Mouse (Mus musculus): ENCODE measurements around the gene Kcnh6. TPM values are rescaled to one million over a fixed set of nuclear protein-coding genes. Genes with fewer than 3 reads are reported as not detected.

The Kcnh6 gene
- polyA plus RNA-seq, 1 experiment from 2014 or later = 1.3 TPM

DNA sequence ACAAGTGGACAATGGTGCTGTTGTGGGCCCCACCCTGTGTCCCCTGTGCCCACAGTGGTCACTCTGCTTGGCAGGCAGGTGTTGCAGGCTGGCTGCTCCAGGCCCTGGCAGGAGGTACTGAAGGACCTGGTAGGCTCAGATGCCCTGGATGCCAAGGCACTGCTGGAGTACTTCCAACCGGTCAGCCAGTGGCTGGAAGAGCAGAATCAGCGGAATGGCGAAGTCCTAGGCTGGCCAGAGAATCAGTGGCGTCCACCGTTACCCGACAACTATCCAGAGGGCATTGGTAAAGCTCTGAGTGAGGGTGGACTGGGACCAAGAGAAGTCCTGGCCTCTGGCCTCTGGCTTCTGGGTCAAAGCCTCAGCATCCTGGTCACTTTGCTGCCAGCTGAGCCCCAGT lies 33.3 kb upstream of the Kcnh6 start:
- H3K36me3 ChIP-seq (ENCODE audit: control insufficient read depth, insufficient read depth, low read length) = no peaks in the 10 kb centered on the region
- peaks cover 4% of the 10 kb centered on the region; the same call in 1 of the 2 replicates for H3K27me3 ChIP-seq (replicated peaks; ENCODE audit: control insufficient read depth, insufficient read depth, low read length)
- H3K27ac ChIP-seq (ENCODE audit: low read depth) = no peak overlapping the region
- DNase-seq (ENCODE audit: low spot score) (no peak), ATAC-seq (replicated peaks; ENCODE audit: low FRiP score, low TSS enrichment, low read depth) (no peak)
- H3K4me3 ChIP-seq (ENCODE audit: low read depth, low read length) = no peak overlapping the region
- H3K9ac ChIP-seq (ENCODE audit: low read length) = no peak overlapping the region
- no peak overlapping the region for H3K4me2 ChIP-seq (ENCODE audit: low read length)
- H3K4me1 ChIP-seq (replicated peaks; ENCODE audit: control insufficient read depth, insufficient read depth, low read length) = no peaks in the 10 kb centered on the region
- 94% methylated on average over 6 of the region's 6 CpGs for WGBS
- no peaks in the 10 kb centered on the region for H3K9me3 ChIP-seq (ENCODE audit: control insufficient read depth, low read length)

DNA sequence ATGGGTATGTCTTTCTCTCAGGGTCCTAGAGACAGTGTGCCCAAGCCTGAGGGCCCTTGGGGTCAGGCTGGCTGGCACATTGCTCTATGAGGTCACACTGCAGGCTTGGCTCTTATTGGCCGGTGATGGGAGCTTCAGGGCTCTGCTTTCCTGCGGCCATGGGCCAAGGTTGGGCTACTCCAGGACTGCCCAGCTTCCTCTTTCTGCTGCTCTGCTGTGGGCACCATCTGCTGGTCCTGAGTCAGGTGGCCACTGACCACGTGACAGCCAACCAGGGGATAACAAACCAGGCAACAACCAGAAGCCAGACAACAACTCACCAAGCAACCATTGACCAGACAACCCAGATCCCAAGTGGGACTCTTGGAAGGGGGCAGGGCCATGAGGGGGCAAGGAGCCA lies 32.9 kb upstream of the Kcnh6 start:
- WGBS = 80% methylated on average over 3 of the region's 3 CpGs
- Histone ChIP-seq H3K27ac (ENCODE audit: low read depth) (no peak overlapping the region), H3K36me3 (ENCODE audit: control insufficient read depth, insufficient read depth, low read length) (no peaks in the 10 kb centered on the region), H3K9me3 (ENCODE audit: control insufficient read depth, low read length) (no peaks in the 10 kb centered on the region), H3K4me1 (replicated peaks; ENCODE audit: control insufficient read depth, insufficient read depth, low read length) (no peaks in the 10 kb centered on the region), H3K9ac (ENCODE audit: low read length) (no peak overlapping the region), H3K4me3 (ENCODE audit: low read depth, low read length) (no peak overlapping the region), H3K27me3 (replicated peaks; ENCODE audit: control insufficient read depth, insufficient read depth, low read length) (no peaks in the 10 kb centered on the region), H3K4me2 (ENCODE audit: low read length) (no peak overlapping the region)
- DNase-seq (ENCODE audit: low spot score) (no peak), ATAC-seq (replicated peaks; ENCODE audit: low FRiP score, low TSS enrichment, low read depth) (no peak)

DNA sequence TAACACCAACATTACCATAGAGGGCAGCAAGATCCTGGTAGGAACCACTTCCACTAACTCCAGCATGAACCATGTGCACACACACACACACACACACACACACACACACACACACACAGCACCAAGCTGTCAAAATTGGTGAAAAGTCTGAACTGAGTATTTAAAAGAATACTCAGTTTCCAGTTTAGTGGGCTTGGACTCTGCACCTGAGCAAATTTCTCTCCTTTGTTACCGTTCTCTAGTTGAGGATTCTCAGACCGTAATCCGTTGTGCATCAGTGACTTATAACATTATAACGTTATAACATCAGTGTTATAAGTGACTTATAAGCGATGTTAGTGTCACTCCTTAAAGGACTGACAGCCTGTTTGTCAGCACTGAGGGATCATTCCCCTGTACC lies 32.3 kb upstream of the Kcnh6 start:
- ATAC-seq (replicated peaks; ENCODE audit: low FRiP score, low TSS enrichment, low read depth) (no peak), DNase-seq (ENCODE audit: low spot score) (no peak)
- WGBS = 87% methylated on average over 5 of the region's 5 CpGs
- Histone ChIP-seq H3K4me2 (ENCODE audit: low read length) (no peak overlapping the region), H3K4me3 (ENCODE audit: low read depth, low read length) (no peak overlapping the region), H3K27me3 (replicated peaks; ENCODE audit: control insufficient read depth, insufficient read depth, low read length) (no peaks in the 10 kb centered on the region), H3K9ac (ENCODE audit: low read length) (no peak overlapping the region), H3K27ac (ENCODE audit: low read depth) (no peak overlapping the region), H3K9me3 (ENCODE audit: control insufficient read depth, low read length) (no peaks in the 10 kb centered on the region), H3K4me1 (replicated peaks; ENCODE audit: control insufficient read depth, insufficient read depth, low read length) (no peaks in the 10 kb centered on the region), H3K36me3 (ENCODE audit: control insufficient read depth, insufficient read depth, low read length) (no peaks in the 10 kb centered on the region)

DNA sequence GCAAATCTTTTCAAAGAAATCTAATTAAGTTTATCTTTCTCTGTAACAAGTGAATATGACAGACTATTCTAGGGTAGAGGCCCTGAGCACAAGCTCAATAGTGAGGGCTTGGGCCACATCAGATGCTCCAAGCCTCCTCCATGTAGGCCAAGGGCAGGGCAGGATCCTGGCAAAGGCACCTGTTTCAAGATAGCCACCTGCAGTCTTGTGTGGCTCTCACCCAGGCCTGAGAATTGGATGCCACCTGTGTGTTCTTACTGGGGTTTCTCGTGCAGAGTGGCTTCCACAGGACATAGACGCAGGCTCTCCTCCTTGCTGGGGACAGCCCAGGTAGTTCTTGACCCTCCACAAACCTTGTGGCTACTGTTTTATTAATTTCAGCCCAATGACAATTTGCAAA lies 29.7 kb upstream of the Kcnh6 start:
- Histone ChIP-seq H3K9me3 (ENCODE audit: control insufficient read depth, low read length) (no peaks in the 10 kb centered on the region), H3K27me3 (replicated peaks; ENCODE audit: control insufficient read depth, insufficient read depth, low read length) (no peaks in the 10 kb centered on the region), H3K4me2 (ENCODE audit: low read length) (no peak overlapping the region), H3K4me1 (replicated peaks; ENCODE audit: control insufficient read depth, insufficient read depth, low read length) (no peaks in the 10 kb centered on the region), H3K9ac (ENCODE audit: low read length) (no peak overlapping the region), H3K36me3 (ENCODE audit: control insufficient read depth, insufficient read depth, low read length) (no peaks in the 10 kb centered on the region), H3K4me3 (ENCODE audit: low read depth, low read length) (no peak overlapping the region), H3K27ac (ENCODE audit: low read depth) (no peak overlapping the region)
- ATAC-seq (replicated peaks; ENCODE audit: low FRiP score, low TSS enrichment, low read depth) (no peak), DNase-seq (ENCODE audit: low spot score) (no peak)
- 93% methylated on average over 2 of the region's 2 CpGs for WGBS

DNA sequence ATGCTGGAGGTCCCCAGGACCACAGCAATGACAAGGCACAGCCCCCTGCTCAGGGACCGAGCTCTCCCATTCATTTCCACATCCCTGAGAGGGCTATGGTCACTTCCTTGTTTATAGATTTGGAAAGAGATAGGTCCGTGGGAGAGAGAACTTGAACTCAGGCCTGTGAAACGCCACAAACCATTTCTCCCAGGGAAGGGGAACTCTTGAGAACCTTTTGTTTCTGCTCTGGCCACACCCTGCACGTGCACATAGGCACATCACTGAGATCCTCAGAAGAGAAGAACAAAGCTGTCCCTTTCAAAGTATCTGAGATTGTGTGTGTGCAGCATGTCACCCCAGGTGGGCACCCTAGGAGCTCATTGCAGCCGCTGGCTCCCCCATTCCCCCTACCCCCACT lies 29.3 kb upstream of the Kcnh6 start:
- H3K4me3 ChIP-seq (ENCODE audit: low read depth, low read length) = no peak overlapping the region
- no peak for DNase-seq (ENCODE audit: low spot score)
- no peak for ATAC-seq (replicated peaks; ENCODE audit: low FRiP score, low TSS enrichment, low read depth)
- no peak overlapping the region for H3K9ac ChIP-seq (ENCODE audit: low read length)
- no peaks in the 10 kb centered on the region for H3K4me1 ChIP-seq (replicated peaks; ENCODE audit: control insufficient read depth, insufficient read depth, low read length)
- H3K27ac ChIP-seq (ENCODE audit: low read depth) = no peak overlapping the region
- no peaks in the 10 kb centered on the region for H3K9me3 ChIP-seq (ENCODE audit: control insufficient read depth, low read length)
- no peaks in the 10 kb centered on the region for H3K27me3 ChIP-seq (replicated peaks; ENCODE audit: control insufficient read depth, insufficient read depth, low read length)
- H3K4me2 ChIP-seq (ENCODE audit: low read length) = no peak overlapping the region
- WGBS = 72% methylated on average over 5 of the region's 5 CpGs
- no peaks in the 10 kb centered on the region for H3K36me3 ChIP-seq (ENCODE audit: control insufficient read depth, insufficient read depth, low read length)

DNA sequence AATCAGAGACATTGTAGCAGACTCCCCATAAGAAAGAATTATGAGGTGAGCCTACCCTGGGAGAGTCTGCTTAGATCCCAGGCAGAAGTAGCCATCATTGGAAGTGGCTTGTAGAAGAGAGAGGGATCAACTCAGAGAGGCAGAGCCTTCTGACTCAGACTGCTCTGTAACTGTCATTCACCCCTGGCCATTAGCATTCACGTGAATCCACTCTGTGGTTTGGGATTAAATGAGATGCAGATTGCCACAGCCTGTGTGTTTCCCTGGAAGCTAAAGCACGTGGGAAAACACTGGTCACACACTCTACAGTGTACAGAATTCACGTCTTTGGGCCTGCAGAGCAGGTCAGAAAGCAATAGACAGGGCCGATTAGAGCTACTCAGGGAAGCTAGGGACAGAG lies 23.5 kb upstream of the Kcnh6 start:
- no peaks in the 10 kb centered on the region for H3K36me3 ChIP-seq (ENCODE audit: control insufficient read depth, insufficient read depth, low read length)
- 77% methylated on average over 4 of the region's 4 CpGs for WGBS
- no peak for DNase-seq (ENCODE audit: low spot score)
- H3K4me3 ChIP-seq (ENCODE audit: low read depth, low read length) = no peak overlapping the region
- no peak overlapping the region for H3K27ac ChIP-seq (ENCODE audit: low read depth)
- no peaks in the 10 kb centered on the region for H3K27me3 ChIP-seq (replicated peaks; ENCODE audit: control insufficient read depth, insufficient read depth, low read length)
- no peak overlapping the region for H3K4me2 ChIP-seq (ENCODE audit: low read length)
- H3K9ac ChIP-seq (ENCODE audit: low read length) = no peak overlapping the region
- no peaks in the 10 kb centered on the region for H3K9me3 ChIP-seq (ENCODE audit: control insufficient read depth, low read length)
- ATAC-seq (replicated peaks; ENCODE audit: low FRiP score, low TSS enrichment, low read depth) = no peak
- no peaks in the 10 kb centered on the region for H3K4me1 ChIP-seq (replicated peaks; ENCODE audit: control insufficient read depth, insufficient read depth, low read length)

DNA sequence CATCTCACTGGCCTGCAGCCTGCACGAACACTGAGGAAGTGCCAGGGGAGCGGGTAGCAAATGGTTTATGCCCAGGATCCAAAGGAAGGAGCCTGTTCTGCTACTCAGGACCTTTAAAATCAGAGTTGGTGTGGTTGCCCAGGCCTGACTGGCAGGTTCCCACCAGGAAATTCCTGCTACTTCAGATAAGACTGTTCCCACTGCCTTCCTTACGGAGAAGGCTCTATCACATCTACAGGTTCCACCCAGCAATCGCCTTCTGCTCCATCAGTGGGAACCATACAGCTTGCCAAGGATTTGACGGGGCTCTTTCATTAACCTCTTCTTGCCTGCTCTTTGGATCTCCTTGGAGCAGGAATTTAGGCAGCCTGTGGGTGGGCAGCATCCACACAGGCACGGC lies 20.5 kb upstream of the Kcnh6 start:
- H3K4me2 ChIP-seq (ENCODE audit: low read length) = no peak overlapping the region
- no peaks in the 10 kb centered on the region for H3K36me3 ChIP-seq (ENCODE audit: control insufficient read depth, insufficient read depth, low read length)
- no peaks in the 10 kb centered on the region for H3K4me1 ChIP-seq (replicated peaks; ENCODE audit: control insufficient read depth, insufficient read depth, low read length)
- no peak overlapping the region for H3K9ac ChIP-seq (ENCODE audit: low read length)
- H3K27me3 ChIP-seq (replicated peaks; ENCODE audit: control insufficient read depth, insufficient read depth, low read length) = no peaks in the 10 kb centered on the region
- DNase-seq (ENCODE audit: low spot score) (no peak), ATAC-seq (replicated peaks; ENCODE audit: low FRiP score, low TSS enrichment, low read depth) (no peak)
- no peaks in the 10 kb centered on the region for H3K9me3 ChIP-seq (ENCODE audit: control insufficient read depth, low read length)
- H3K4me3 ChIP-seq (ENCODE audit: low read depth, low read length) = no peak overlapping the region
- WGBS = 76% methylated on average over 6 of the region's 6 CpGs
- no peak overlapping the region for H3K27ac ChIP-seq (ENCODE audit: low read depth)

DNA sequence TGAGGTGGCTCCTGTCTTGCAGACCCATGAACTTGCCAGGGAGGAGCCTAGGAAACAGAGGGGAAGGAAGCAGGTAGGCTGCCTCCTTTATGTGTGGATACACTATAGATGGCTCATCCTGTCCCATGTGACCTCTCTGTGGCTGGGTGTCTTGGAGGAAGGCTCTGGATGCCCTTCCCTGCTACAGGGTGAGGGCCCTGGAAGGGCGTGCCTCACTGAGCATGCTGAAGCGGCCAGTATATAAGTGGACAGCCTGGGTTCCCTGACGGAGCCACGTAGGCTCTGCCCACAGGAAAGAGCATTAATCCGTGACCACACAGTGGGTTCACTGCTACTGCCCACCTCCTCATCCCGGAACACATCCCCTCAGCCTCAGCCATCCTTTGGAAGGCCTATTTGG lies 18.5 kb upstream of the Kcnh6 start:
- H3K36me3 ChIP-seq (ENCODE audit: control insufficient read depth, insufficient read depth, low read length) = no peaks in the 10 kb centered on the region
- no peaks in the 10 kb centered on the region for H3K27me3 ChIP-seq (replicated peaks; ENCODE audit: control insufficient read depth, insufficient read depth, low read length)
- H3K9ac ChIP-seq (ENCODE audit: low read length) = no peak overlapping the region
- no peak overlapping the region for H3K27ac ChIP-seq (ENCODE audit: low read depth)
- H3K4me2 ChIP-seq (ENCODE audit: low read length) = no peak overlapping the region
- ATAC-seq (replicated peaks; ENCODE audit: low FRiP score, low TSS enrichment, low read depth) (no peak), DNase-seq (ENCODE audit: low spot score) (no peak)
- no peaks in the 10 kb centered on the region for H3K4me1 ChIP-seq (replicated peaks; ENCODE audit: control insufficient read depth, insufficient read depth, low read length)
- H3K9me3 ChIP-seq (ENCODE audit: control insufficient read depth, low read length) = no peaks in the 10 kb centered on the region
- 85% methylated on average over 6 of the region's 6 CpGs for WGBS
- H3K4me3 ChIP-seq (ENCODE audit: low read depth, low read length) = no peak overlapping the region

DNA sequence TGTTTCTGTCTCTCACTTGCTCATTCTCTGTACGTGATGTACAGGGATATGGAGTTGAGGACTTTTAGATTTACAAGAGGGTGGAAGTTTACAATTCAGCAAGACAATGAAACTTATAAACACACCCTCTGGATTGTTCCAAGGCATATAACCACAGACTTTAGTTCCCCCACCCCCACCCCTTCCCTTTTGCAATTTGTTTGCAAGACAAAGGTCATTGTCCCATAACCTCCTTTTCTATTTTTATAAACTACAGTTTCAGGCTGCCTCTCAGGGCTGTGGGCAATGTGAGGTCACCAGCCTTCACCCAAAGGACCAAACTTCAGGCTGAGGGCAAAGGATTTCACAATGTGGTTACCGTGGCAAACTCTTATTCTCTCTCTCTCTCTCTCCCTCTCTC lies 17.7 kb upstream of the Kcnh6 start:
- DNase-seq (ENCODE audit: low spot score) (no peak), ATAC-seq (replicated peaks; ENCODE audit: low FRiP score, low TSS enrichment, low read depth) (no peak)
- no peaks in the 10 kb centered on the region for H3K9me3 ChIP-seq (ENCODE audit: control insufficient read depth, low read length)
- WGBS = 70% methylated on average over 2 of the region's 2 CpGs
- H3K27me3 ChIP-seq (replicated peaks; ENCODE audit: control insufficient read depth, insufficient read depth, low read length) = no peaks in the 10 kb centered on the region
- H3K27ac ChIP-seq (ENCODE audit: low read depth) = no peak overlapping the region
- no peak overlapping the region for H3K4me2 ChIP-seq (ENCODE audit: low read length)
- H3K4me1 ChIP-seq (replicated peaks; ENCODE audit: control insufficient read depth, insufficient read depth, low read length) = no peaks in the 10 kb centered on the region
- H3K36me3 ChIP-seq (ENCODE audit: control insufficient read depth, insufficient read depth, low read length) = no peaks in the 10 kb centered on the region
- H3K9ac ChIP-seq (ENCODE audit: low read length) = no peak overlapping the region
- no peak overlapping the region for H3K4me3 ChIP-seq (ENCODE audit: low read depth, low read length)

Measured in intestine, embryonic 14.5 days (tissue).